ENCODE assay signal across 23 mouse cellular contexts in the genomic region with DNA sequence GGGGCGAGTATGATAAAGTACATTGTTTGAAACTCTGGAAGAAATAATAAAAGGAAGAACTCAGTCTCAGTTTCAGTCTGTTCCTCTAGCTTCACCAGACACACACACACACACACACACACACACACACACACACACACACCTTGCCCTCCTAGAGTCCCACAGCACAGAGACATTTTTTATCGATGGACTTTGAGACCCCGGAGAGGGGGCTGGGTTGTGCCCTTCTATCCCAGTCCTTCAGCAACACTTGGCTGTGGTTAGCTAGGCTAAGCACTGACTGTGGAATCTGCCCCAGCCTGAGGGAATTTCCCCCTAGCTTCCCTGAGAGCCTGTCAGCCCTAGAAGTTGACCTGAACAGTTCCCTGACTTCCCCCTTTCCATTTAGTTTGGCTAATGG. TPM values are rescaled to one million over a fixed set of nuclear protein-coding genes. Genes with fewer than 3 reads are reported as not detected.
DNase-seq lines count a peak whose midpoint lies in the region; ATAC-seq and TF ChIP-seq lines count a peak whose summit lies in the region.
"Had no signal": no experiment of that assay in that cellular context is flagged by ENCODE, and none has a peak within 500 bp of the region (broad histone marks: within the 10 kb centered on the region; RNA-seq: fewer than 3 reads in every experiment).

No protein-coding gene starts in this region.

- DNase-seq in kidney, adult 2 months = peak; percentile 66
- DNase-seq in kidney, postnatal 10 days = peak; percentile 47
- DNase-seq in liver, embryonic 14.5 days (ENCODE audit: low read depth in 3 of 3, low spot score in 3 of 3) = no peak
- no peak for DNase-seq in ovary, postnatal 36 days (ENCODE audit: low spot score)
- no peak for DNase-seq in ovary, adult 18-20 months (ENCODE audit: low spot score)
- DNase-seq in embryonic facial prominence, embryonic 10.5 days (ENCODE audit: low spot score) = no peak
- DNase-seq in natural killer cell, adult 2 months (ENCODE audit: low spot score in 2 of 2) = no peak
- DNase-seq: adrenal gland, postnatal 10 days; cerebellum, adult 11 months; cerebellum, postnatal 14 days; embryo, embryonic 11 days; forebrain, postnatal 0 days; thymus, postnatal 4 days had no signal

- 43% methylated on average over 3 of the region's 3 CpGs for WGBS in kidney, adult 2 months
- 66% methylated on average over 3 of the region's 3 CpGs for WGBS in liver, embryonic 14.5 days (ENCODE audit: insufficient replicate concordance)
- 86% methylated on average over 3 of the region's 3 CpGs for WGBS in embryonic facial prominence, embryonic 10.5 days

- 0 out of 2 replicates have a peak overlapping the region, but pooled peaks have one; percentile 5 for H3K27ac ChIP-seq in ES-Bruce4 (ENCODE audit: insufficient read depth, low read length)
- H3K27ac ChIP-seq in kidney, adult 2 months (ENCODE audit: insufficient read depth, low read depth, low read length) = no peak overlapping the region
- no peak overlapping the region for H3K27ac ChIP-seq in liver, embryonic 14.5 days
- H3K27ac ChIP-seq in embryonic facial prominence, embryonic 10.5 days (replicated peaks) = no peak overlapping the region
- H3K27ac ChIP-seq: embryonic facial prominence, embryonic 15.5 days; heart, embryonic 10.5 days; hindbrain, embryonic 10.5 days; limb, embryonic 15.5 days; midbrain, embryonic 15.5 days; neural tube, embryonic 15.5 days had no signal

- no peaks in the 10 kb centered on the region for H3K4me1 ChIP-seq in ES-Bruce4 (ENCODE audit: control insufficient read depth, insufficient read depth, low read length)
- H3K4me1 ChIP-seq in kidney, adult 2 months (ENCODE audit: control insufficient read depth, insufficient read depth, low read length) = peaks cover 7% of the 10 kb centered on the region; the same call in 1 of the 2 replicates
- peaks cover 0 to 14% of the 10 kb centered on the region in 2 experiments; a peak in 2 of 4 replicates for H3K4me1 ChIP-seq in liver, embryonic 14.5 days (replicated peaks; ENCODE audit: control insufficient read depth in 2 of 2, insufficient read depth in 2 of 2, low read length in 1 of 2)
- no peaks in the 10 kb centered on the region for H3K4me1 ChIP-seq in embryonic facial prominence, embryonic 10.5 days
- H3K4me1 ChIP-seq: embryonic facial prominence, embryonic 15.5 days; hindbrain, embryonic 10.5 days; limb, embryonic 15.5 days; midbrain, embryonic 15.5 days; neural tube, embryonic 15.5 days had no signal

- H3K9ac ChIP-seq in ES-Bruce4 (ENCODE audit: low read depth, poor library complexity, severe bottlenecking) = no peak overlapping the region
- H3K9ac ChIP-seq in liver, embryonic 14.5 days (replicated peaks) = no peak overlapping the region
- H3K9ac ChIP-seq: embryonic facial prominence, embryonic 15.5 days; forebrain, postnatal 0 days; limb, embryonic 15.5 days; midbrain, embryonic 15.5 days; neural tube, embryonic 15.5 days had no signal

- H3K27me3 ChIP-seq in ES-Bruce4 (ENCODE audit: control insufficient read depth, insufficient read depth, low read length, poor library complexity, severe bottlenecking) = no peaks in the 10 kb centered on the region
- H3K27me3 ChIP-seq in kidney, adult 2 months (replicated peaks; ENCODE audit: control insufficient read depth, insufficient read depth, low read length) = no peaks in the 10 kb centered on the region
- H3K27me3 ChIP-seq in liver, embryonic 14.5 days (ENCODE audit: control insufficient read depth, insufficient read depth, low read length) = no peaks in the 10 kb centered on the region
- no peaks in the 10 kb centered on the region for H3K27me3 ChIP-seq in embryonic facial prominence, embryonic 10.5 days (replicated peaks; ENCODE audit: low read depth, poor library complexity, severe bottlenecking)
- H3K27me3 ChIP-seq: limb, embryonic 15.5 days; midbrain, embryonic 15.5 days; neural tube, embryonic 15.5 days; Patski had no signal

- no peak for TF ChIP-seq POLR2A in ES-Bruce4 (IDR thresholded peaks at IDR 0.05; ENCODE audit: insufficient read depth, low read length)
- TF ChIP-seq POLR2A in kidney, adult 2 months (IDR thresholded peaks at IDR 0.05; ENCODE audit: low read depth, low read length) = no peak

- H3K4me2 ChIP-seq in liver, embryonic 14.5 days (ENCODE audit: low read depth) = no peak overlapping the region
- H3K4me2 ChIP-seq: embryonic facial prominence, embryonic 15.5 days; limb, embryonic 15.5 days; midbrain, embryonic 15.5 days; neural tube, embryonic 15.5 days had no signal

- no peak for TF ChIP-seq EP300 in ES-Bruce4 (IDR thresholded peaks at IDR 0.05; ENCODE audit: insufficient read depth, low read depth, low read length)
- TF ChIP-seq EP300 in liver, embryonic 14.5 days (IDR thresholded peaks at IDR 0.05; ENCODE audit: low read depth) = no peak

- no peaks in the 10 kb centered on the region for H3K36me3 ChIP-seq in ES-Bruce4 (ENCODE audit: control insufficient read depth, insufficient read depth, low read length, poor library complexity, severe bottlenecking)
- no peaks in the 10 kb centered on the region for H3K36me3 ChIP-seq in kidney, adult 2 months (ENCODE audit: control insufficient read depth, insufficient read depth, low read length)
- H3K36me3 ChIP-seq in liver, embryonic 14.5 days (replicated peaks; ENCODE audit: control insufficient read depth, insufficient read depth, low read depth) = no peaks in the 10 kb centered on the region
- no peaks in the 10 kb centered on the region for H3K36me3 ChIP-seq in embryonic facial prominence, embryonic 10.5 days (replicated peaks)
- H3K36me3 ChIP-seq: embryonic facial prominence, embryonic 15.5 days; heart, embryonic 10.5 days; hindbrain, embryonic 10.5 days; limb, embryonic 15.5 days; midbrain, embryonic 15.5 days; neural tube, embryonic 15.5 days had no signal

- H3K4me3 ChIP-seq in ES-Bruce4 (ENCODE audit: low read depth, low read length) = no peak overlapping the region
- no peak overlapping the region for H3K4me3 ChIP-seq in kidney, adult 2 months (ENCODE audit: insufficient read depth, low read depth, low read length)
- H3K4me3 ChIP-seq in liver, embryonic 14.5 days (ENCODE audit: insufficient read depth in 1 of 2, low read depth in 2 of 2, low read length in 2 of 2) = no peak overlapping the region
- H3K4me3 ChIP-seq in embryonic facial prominence, embryonic 10.5 days = no peak overlapping the region
- H3K4me3 ChIP-seq: embryonic facial prominence, embryonic 15.5 days; heart, embryonic 10.5 days; hindbrain, embryonic 10.5 days; limb, embryonic 15.5 days; midbrain, embryonic 15.5 days; myocyte; neural tube, embryonic 15.5 days had no signal

- H3K9me3 ChIP-seq in ES-Bruce4 (replicated peaks; ENCODE audit: control insufficient read depth, insufficient read depth, low read length, poor library complexity, severe bottlenecking) = no peaks in the 10 kb centered on the region
- H3K9me3 ChIP-seq in liver, embryonic 14.5 days (ENCODE audit: control insufficient read depth, low read length) = no peaks in the 10 kb centered on the region
- no peaks in the 10 kb centered on the region for H3K9me3 ChIP-seq in embryonic facial prominence, embryonic 10.5 days
- H3K9me3 ChIP-seq: embryonic facial prominence, embryonic 15.5 days; heart, embryonic 10.5 days; hindbrain, embryonic 10.5 days; limb, embryonic 15.5 days; midbrain, embryonic 15.5 days; neural tube, embryonic 15.5 days had no signal

- no peak for TF ChIP-seq CTCF in ES-Bruce4 (IDR thresholded peaks at IDR 0.05; ENCODE audit: low read depth, low read length)
- TF ChIP-seq CTCF in kidney, adult 2 months (conservative IDR thresholded peaks at IDR 0.05; ENCODE audit: insufficient read depth, insufficient read length, low read depth, low read length) = no peak
- TF ChIP-seq CTCF in liver, embryonic 14.5 days (IDR thresholded peaks at IDR 0.05; ENCODE audit: low read depth) = no peak

- peak; percentile 29; the same call in 1 of the 2 replicates for ATAC-seq in liver, embryonic 14.5 days (ENCODE audit: insufficient read depth)
- ATAC-seq: forebrain, postnatal 0 days; midbrain, embryonic 15.5 days; Patski had no signal

RNA-seq across cellular contexts. Expression of gene Saa3, which starts 8.3 kb away (rescaled TPM):
- 3.2 and 3.8 TPM in 2 replicates for polyA plus RNA-seq in ES-Bruce4 (2011; ENCODE audit: insufficient read depth, insufficient read length, low read depth, missing spikeins)
- polyA plus RNA-seq in kidney, adult 2 months (2012; rRNA removed) = 0.17 and 0.20 TPM in 2 replicates
- polyA plus RNA-seq in liver, embryonic 14.5 days (2012; rRNA removed) = 0.37 and 1.0 TPM in 2 replicates
- polyA plus RNA-seq in liver, embryonic 14.5 days (2014; fragmentation: Nextera tagmentation; extraction: Ambion mirVana) = 2.8 and 3.4 TPM in 2 replicates
- not detected in 2 replicates for polyA plus RNA-seq in embryonic facial prominence, embryonic 10.5 days (2016; fragmentation: Nextera tagmentation; extraction: Ambion mirVana)
- polyA plus RNA-seq: hindbrain, embryonic 10.5 days had no signal

RNA-seq across cellular contexts. Expression of gene Saa4, which starts 8.6 kb away (rescaled TPM):
- polyA plus RNA-seq in ES-Bruce4 (2011; ENCODE audit: insufficient read depth, insufficient read length, low read depth, missing spikeins) = not detected in 2 replicates
- polyA plus RNA-seq in kidney, adult 2 months (2012; rRNA removed) = not detected in 2 replicates
- 7.1 and 9.6 TPM in 2 replicates for polyA plus RNA-seq in liver, embryonic 14.5 days (2012; rRNA removed)
- 5.8 and 5.9 TPM in 2 replicates for polyA plus RNA-seq in liver, embryonic 14.5 days (2014; fragmentation: Nextera tagmentation; extraction: Ambion mirVana)
- polyA plus RNA-seq in embryonic facial prominence, embryonic 10.5 days (2016; fragmentation: Nextera tagmentation; extraction: Ambion mirVana) = not detected in 2 replicates
- polyA plus RNA-seq: embryonic facial prominence, embryonic 15.5 days; forebrain, postnatal 0 days; heart, postnatal 0 days; hindbrain, embryonic 10.5 days; limb, embryonic 15.5 days; midbrain, embryonic 15.5 days; myocyte; neural tube, embryonic 15.5 days; Patski had no signal

RNA-seq across cellular contexts. Expression of gene Saal1, which starts 13.4 kb away (rescaled TPM):
- 36.5 and 40.2 TPM in 2 replicates for polyA plus RNA-seq in ES-Bruce4 (2011; ENCODE audit: insufficient read depth, insufficient read length, low read depth, missing spikeins)
- polyA plus RNA-seq in kidney, adult 2 months (2012; rRNA removed) = 5.2 and 5.3 TPM in 2 replicates
- polyA plus RNA-seq in liver, embryonic 14.5 days (2012; rRNA removed) = 4.4 and 6.6 TPM in 2 replicates
- 15.1 and 17.6 TPM in 2 replicates for polyA plus RNA-seq in liver, embryonic 14.5 days (2014; fragmentation: Nextera tagmentation; extraction: Ambion mirVana)
- polyA plus RNA-seq in embryonic facial prominence, embryonic 10.5 days (2016; fragmentation: Nextera tagmentation; extraction: Ambion mirVana) = 40.7 and 46.0 TPM in 2 replicates

RNA-seq across cellular contexts. Expression of gene Saa1, which starts 18.9 kb away (rescaled TPM):
- not detected in 2 replicates for polyA plus RNA-seq in ES-Bruce4 (2011; ENCODE audit: insufficient read depth, insufficient read length, low read depth, missing spikeins)
- not detected in 2 replicates for polyA plus RNA-seq in kidney, adult 2 months (2012; rRNA removed)
- polyA plus RNA-seq in liver, embryonic 14.5 days (2012; rRNA removed) = not detected in 2 replicates
- not detected in 2 replicates for polyA plus RNA-seq in liver, embryonic 14.5 days (2014; fragmentation: Nextera tagmentation; extraction: Ambion mirVana)
- polyA plus RNA-seq in embryonic facial prominence, embryonic 10.5 days (2016; fragmentation: Nextera tagmentation; extraction: Ambion mirVana) = 1.3 and 1.5 TPM in 2 replicates
- polyA plus RNA-seq: embryonic facial prominence, embryonic 15.5 days; heart, postnatal 0 days; myocyte; Patski had no signal

RNA-seq across cellular contexts. Expression of gene Saa2, which starts 27.7 kb away (rescaled TPM):
- polyA plus RNA-seq in ES-Bruce4 (2011; ENCODE audit: insufficient read depth, insufficient read length, low read depth, missing spikeins) = not detected in 2 replicates
- polyA plus RNA-seq in kidney, adult 2 months (2012; rRNA removed) = not detected in 2 replicates
- polyA plus RNA-seq in liver, embryonic 14.5 days (2012; rRNA removed) = not detected in 2 replicates
- not detected in 2 replicates for polyA plus RNA-seq in liver, embryonic 14.5 days (2014; fragmentation: Nextera tagmentation; extraction: Ambion mirVana)
- polyA plus RNA-seq in embryonic facial prominence, embryonic 10.5 days (2016; fragmentation: Nextera tagmentation; extraction: Ambion mirVana) = 1.5 and 1.8 TPM in 2 replicates
- polyA plus RNA-seq: embryonic facial prominence, embryonic 15.5 days; forebrain, postnatal 0 days; heart, postnatal 0 days; midbrain, embryonic 15.5 days; myocyte; neural tube, embryonic 15.5 days had no signal

Comparison
In these comparisons a context has a peak if more than half of its experiments do, and no peak if none do; other contexts are left out.
1. DNase-seq: peak in kidney, adult 2 months (single experiment) and kidney, postnatal 10 days (single experiment); none in liver, embryonic 14.5 days (0 of 3), ovary, postnatal 36 days (single experiment), ovary, adult 18-20 months (single experiment), embryonic facial prominence, embryonic 10.5 days (single experiment) and natural killer cell, adult 2 months (0 of 2).